Mouse (Mus musculus) midbrain, embryonic 10.5 days (tissue): ENCODE data around the gene Rps6ka2. TPM values are rescaled to one million over a fixed set of nuclear protein-coding genes. Genes with fewer than 3 reads are reported as not detected.
A peak's percentile ranks its signal among the peaks of the same experiment; 100 is the strongest.

Experiments
- DNase-seq: peaks from one replicate; pipeline ENCODE4 v3.0.0-alpha.2; 2017; ENCODE audit warnings: low spot score
- H3K27ac ChIP-seq: fragments of 300-500 bp; sonication (generic); replicated peaks from 2 replicates; pipeline ENCODE4 v1.5.1; 2016; ENCODE audit warnings: mild to moderate bottlenecking
- H3K27me3 ChIP-seq: fragments of 300-500 bp; sonication (generic); 2 replicates; pipeline ENCODE4 v1.6.1; 2016; ENCODE audit warnings: low read depth, mild to moderate bottlenecking; ENCODE audit not compliant: poor library complexity, severe bottlenecking
- H3K36me3 ChIP-seq: fragments of 300-500 bp; sonication (generic); 2 replicates; pipeline ENCODE4 v1.6.1; 2016; ENCODE audit warnings: mild to moderate bottlenecking, moderate library complexity
- H3K4me1 ChIP-seq: fragments of 300-500 bp; sonication (generic); 2 replicates; pipeline ENCODE4 v1.6.1; 2016
- H3K4me3 ChIP-seq: fragments of 300-500 bp; sonication (generic); 2 replicates; pipeline ENCODE4 v1.5.1; 2016; ENCODE audit warnings: mild to moderate bottlenecking, moderate library complexity
- H3K9me3 ChIP-seq: fragments of 300-500 bp; sonication (generic); replicated peaks from 2 replicates; pipeline ENCODE4 v1.6.1; 2016; ENCODE audit warnings: mild to moderate bottlenecking
- WGBS: fragments of 180-500 bp; shearing (Covaris S2); methylation state at CpG from one replicate; pipeline ENCODE4 v1.1.7; 2016; 5-methylcytosine and 5-hydroxymethylcytosine counted together
- polyA plus RNA-seq: library from polyadenylated mRNA; unstranded; fragments of >200 nt; fragmentation: Nextera tagmentation; extraction: Ambion mirVana; gene quantifications from 2 replicates; pipeline ENCODE4 v1.2.1, GENCODE M21; 2016

The Rps6ka2 gene
- polyA plus RNA-seq, 1 experiment from 2014 or later, result 21.4 TPM

GRCm38 (mm10) chr17:7269151-7269806, 99.4 kb downstream of the Rps6ka2 start:
- 87% methylated on average over 12 of the region's 12 CpGs for WGBS
- Histone ChIP-seq H3K4me3 (no peak overlapping the region), H3K27ac (peak overlapping the region; percentile 30), H3K9me3 (no peaks in the 10 kb centered on the region), H3K4me1 (peaks cover 61% of the 10 kb centered on the region), H3K27me3 (no peaks in the 10 kb centered on the region), H3K36me3 (0 out of 2 replicates have a peak, but pooled peaks cover 3% of the 10 kb centered on the region)
- DNase-seq, result no peak

- WGBS, result 90% methylated on average over 8 of the region's 8 CpGs
- peaks cover 52% of the 10 kb centered on the region for H3K4me1 ChIP-seq
- H3K36me3 ChIP-seq, result no peaks in the 10 kb centered on the region
- H3K27me3 ChIP-seq, result no peaks in the 10 kb centered on the region
- H3K9me3 ChIP-seq, result no peaks in the 10 kb centered on the region
- DNase-seq, result no peak
- no peak overlapping the region; the same call in 1 of the 2 replicates for H3K27ac ChIP-seq
- no peak overlapping the region for H3K4me3 ChIP-seq
These were observed 100.6 kb downstream of the Rps6ka2 start for GRCm38 (mm10) chr17:7270506-7270905.

GRCm38 (mm10) chr17:7271522-7272134, 101.7 kb downstream of the Rps6ka2 start:
- no peaks in the 10 kb centered on the region for H3K27me3 ChIP-seq
- H3K27ac ChIP-seq, result no peak overlapping the region
- DNase-seq, result no peak
- 69% methylated on average over 10 of the region's 10 CpGs for WGBS
- no peak overlapping the region for H3K4me3 ChIP-seq
- no peaks in the 10 kb centered on the region for H3K9me3 ChIP-seq
- peaks cover 41% of the 10 kb centered on the region for H3K4me1 ChIP-seq
- H3K36me3 ChIP-seq, result no peaks in the 10 kb centered on the region

GRCm38 (mm10) chr17:7273054-7273453, 103.1 kb downstream of the Rps6ka2 start:
- peaks cover 9% of the 10 kb centered on the region for H3K36me3 ChIP-seq
- H3K4me1 ChIP-seq, result peaks cover 36% of the 10 kb centered on the region
- no peaks in the 10 kb centered on the region for H3K9me3 ChIP-seq
- 70% methylated on average over 9 of the region's 9 CpGs for WGBS
- no peak overlapping the region for H3K4me3 ChIP-seq
- H3K27ac ChIP-seq, result no peak overlapping the region
- no peaks in the 10 kb centered on the region for H3K27me3 ChIP-seq
- no peak for DNase-seq

- Histone ChIP-seq H3K4me3 (no peak overlapping the region), H3K27me3 (no peaks in the 10 kb centered on the region), H3K36me3 (peaks cover 17% of the 10 kb centered on the region), H3K4me1 (peaks cover 33% of the 10 kb centered on the region), H3K27ac (no peak overlapping the region), H3K9me3 (no peaks in the 10 kb centered on the region)
- WGBS, result 93% methylated on average over 10 of the region's 10 CpGs
- no peak for DNase-seq
These were observed 103.9 kb downstream of the Rps6ka2 start for GRCm38 (mm10) chr17:7273785-7274184.

- no peak for DNase-seq
- no peaks in the 10 kb centered on the region for H3K4me1 ChIP-seq
- H3K36me3 ChIP-seq, result peaks cover 55% of the 10 kb centered on the region
- no peak overlapping the region for H3K27ac ChIP-seq
- no peaks in the 10 kb centered on the region for H3K9me3 ChIP-seq
- no peaks in the 10 kb centered on the region for H3K27me3 ChIP-seq
- no peak overlapping the region for H3K4me3 ChIP-seq
- WGBS, result 93% methylated on average over 15 of the region's 15 CpGs
These were observed 108.9 kb downstream of the Rps6ka2 start for GRCm38 (mm10) chr17:7278702-7279242.

GRCm38 (mm10) chr17:7279251-7279650, 109.3 kb downstream of the Rps6ka2 start:
- no peak overlapping the region for H3K4me3 ChIP-seq
- 92% methylated on average over 9 of the region's 9 CpGs for WGBS
- H3K9me3 ChIP-seq, result no peaks in the 10 kb centered on the region
- 0 out of 2 replicates have a peak, but pooled peaks cover 2% of the 10 kb centered on the region for H3K4me1 ChIP-seq
- no peak for DNase-seq
- peaks cover 58% of the 10 kb centered on the region for H3K36me3 ChIP-seq
- H3K27me3 ChIP-seq, result no peaks in the 10 kb centered on the region
- no peak overlapping the region for H3K27ac ChIP-seq

GRCm38 (mm10) chr17:7284297-7284910, 114.5 kb downstream of the Rps6ka2 start:
- no peak overlapping the region for H3K27ac ChIP-seq
- WGBS, result 87% methylated on average over 8 of the region's 8 CpGs
- H3K36me3 ChIP-seq, result peaks cover 63% of the 10 kb centered on the region

GRCm38 (mm10) chr17:7285292-7285691, 115.4 kb downstream of the Rps6ka2 start:
- Histone ChIP-seq H3K27ac (no peak overlapping the region), H3K27me3 (no peaks in the 10 kb centered on the region), H3K4me3 (no peak overlapping the region), H3K36me3 (peaks cover 62% of the 10 kb centered on the region), H3K4me1 (0 out of 2 replicates have a peak, but pooled peaks cover 6% of the 10 kb centered on the region), H3K9me3 (no peaks in the 10 kb centered on the region)
- DNase-seq, result no peak
- 91% methylated on average over 12 of the region's 12 CpGs for WGBS

More at GRCm38 (mm10) chr17:7284297-7284910, 114.5 kb downstream of the Rps6ka2 start:
- no peaks in the 10 kb centered on the region for H3K9me3 ChIP-seq
- H3K4me3 ChIP-seq, result no peak overlapping the region
- 0 out of 2 replicates have a peak, but pooled peaks cover 6% of the 10 kb centered on the region for H3K4me1 ChIP-seq
- H3K27me3 ChIP-seq, result no peaks in the 10 kb centered on the region
- no peak for DNase-seq

GRCm38 (mm10) chr17:7286422-7287050, 116.6 kb downstream of the Rps6ka2 start:
- no peaks in the 10 kb centered on the region for H3K27me3 ChIP-seq
- no peak for DNase-seq
- H3K9me3 ChIP-seq, result no peaks in the 10 kb centered on the region
- peaks cover 61% of the 10 kb centered on the region for H3K36me3 ChIP-seq
- no peak overlapping the region for H3K27ac ChIP-seq
- H3K4me3 ChIP-seq, result no peak overlapping the region
- 0 out of 2 replicates have a peak, but pooled peaks cover 6% of the 10 kb centered on the region for H3K4me1 ChIP-seq
- WGBS, result 95% methylated on average over 12 of the region's 12 CpGs

- no peaks in the 10 kb centered on the region for H3K27me3 ChIP-seq
- no peak overlapping the region for H3K27ac ChIP-seq
- no peak overlapping the region for H3K4me3 ChIP-seq
- H3K36me3 ChIP-seq, result peaks cover 41% of the 10 kb centered on the region
- no peaks in the 10 kb centered on the region for H3K9me3 ChIP-seq
- no peaks in the 10 kb centered on the region for H3K4me1 ChIP-seq
- DNase-seq, result no peak
- WGBS, result 84% methylated on average over 11 of the region's 11 CpGs
These were observed 122.2 kb downstream of the Rps6ka2 start for GRCm38 (mm10) chr17:7292012-7292684.
